Mouse (Mus musculus) brown adipose tissue, adult 24 weeks (tissue): ENCODE data around the gene Mapk8ip1. TPM values are rescaled to one million over a fixed set of nuclear protein-coding genes. Genes with fewer than 3 reads are reported as not detected.

Source experiments
- H3K27ac ChIP-seq: fragments of 200-500 bp; replicated peaks from 2 replicates; pipeline ENCODE4 v1.5.1; 2012; ENCODE audit warnings: low read depth, mild to moderate bottlenecking, low read length
- H3K4me1 ChIP-seq: fragments of 200-500 bp; 2 replicates; pipeline ENCODE4 v1.6.1; 2012; ENCODE audit warnings: low read length, mixed read lengths; ENCODE audit not compliant: control insufficient read depth, insufficient read depth, insufficient read length
- H3K4me3 ChIP-seq: fragments of 200-500 bp; 2 replicates; pipeline ENCODE4 v1.5.1; 2012; ENCODE audit warnings: low read depth, mild to moderate bottlenecking, low read length, moderate library complexity; ENCODE audit not compliant: insufficient read depth
- polyA plus RNA-seq: library from polyadenylated mRNA; stranded (reverse); fragments of >200 nt; gene quantifications from 2 replicates; pipeline ENCODE4 v1.2.4, GENCODE M21; 2012; ENCODE audit not compliant: missing spikeins, insufficient read depth, insufficient read length

The Mapk8ip1 gene
- polyA plus RNA-seq, 1 experiment: 9.6 TPM

GRCm38 (mm10) chr2:92432299-92433295 lies 31.5 kb upstream of the Mapk8ip1 start:
- H3K27ac ChIP-seq: peak overlapping the region; percentile 90
- H3K4me1 ChIP-seq: peaks cover 43% of the 10 kb centered on the region
- H3K4me3 ChIP-seq: peak overlapping the region; percentile 86

- Histone ChIP-seq H3K27ac (peak overlapping the region; percentile 90), H3K4me1 (peaks cover 50% of the 10 kb centered on the region), H3K4me3 (peak overlapping the region; percentile 86)
Measured at GRCm38 (mm10) chr2:92431611-92432179, 30.6 kb upstream of the Mapk8ip1 start.

DNA sequence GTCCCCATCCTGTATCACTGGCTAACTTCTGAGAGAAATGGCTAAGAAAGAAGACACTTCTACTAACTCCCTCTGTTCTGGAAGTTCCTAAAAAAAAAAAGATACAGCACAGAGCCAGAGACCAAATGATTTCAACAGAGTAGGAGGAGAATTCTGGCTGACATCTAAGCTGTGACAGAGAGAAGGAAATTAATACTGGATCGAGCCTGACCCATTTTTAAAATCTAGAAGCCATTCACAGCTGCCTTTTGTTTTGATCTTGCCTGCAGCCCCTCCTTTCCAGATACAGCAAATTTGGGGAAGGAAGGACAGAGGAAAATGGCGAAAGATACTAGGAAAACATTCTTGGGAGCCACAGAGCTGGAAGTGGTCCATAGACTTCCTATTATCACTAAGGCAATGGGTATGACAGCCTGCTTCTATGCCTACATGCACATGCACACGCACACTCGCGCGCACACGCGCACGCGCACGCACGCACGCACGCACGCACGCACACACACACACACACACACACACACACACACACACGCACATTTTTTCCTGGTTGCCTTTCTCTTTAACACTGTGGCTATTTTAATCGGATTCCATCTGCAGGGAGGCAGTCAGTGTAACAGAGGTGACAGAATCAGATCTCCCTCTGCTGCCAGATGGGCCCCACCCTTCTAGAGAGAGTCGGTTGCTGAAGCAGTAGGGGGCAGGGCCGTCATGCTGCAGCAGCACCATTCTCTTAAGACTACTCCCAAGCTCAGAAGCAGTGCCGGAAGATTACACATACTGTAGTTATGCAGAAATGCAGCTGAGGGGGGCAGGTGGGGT lies 29.9 kb upstream of the Mapk8ip1 start:
- peak overlapping the region; percentile 86 for H3K4me3 ChIP-seq
- peaks cover 56% of the 10 kb centered on the region for H3K4me1 ChIP-seq
- peak overlapping the region; percentile 81 for H3K27ac ChIP-seq

GRCm38 (mm10) chr2:92430089-92430488 lies 29.0 kb upstream of the Mapk8ip1 start:
- peaks cover 63% of the 10 kb centered on the region for H3K4me1 ChIP-seq
- H3K4me3 ChIP-seq: no peak overlapping the region
- H3K27ac ChIP-seq: peak overlapping the region; percentile 75

DNA sequence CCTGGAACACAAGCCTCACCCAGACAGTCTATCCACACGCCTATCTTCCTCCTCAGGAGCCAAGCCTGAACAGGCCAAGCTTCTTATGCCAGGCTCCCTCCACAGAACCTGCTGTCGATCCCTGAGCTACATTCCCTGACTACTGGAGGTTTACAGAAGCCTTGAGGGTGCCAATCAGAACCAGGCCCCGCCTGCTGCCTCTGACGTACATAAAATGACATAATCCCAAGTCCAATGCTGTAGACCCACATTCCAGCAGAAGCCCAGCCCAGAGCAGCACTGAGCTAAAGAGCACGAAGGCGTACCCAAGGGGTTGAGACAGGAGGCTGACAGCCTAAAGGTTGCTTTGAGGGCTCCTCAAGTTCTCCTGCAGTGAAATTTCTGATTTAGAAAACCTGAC lies 26.8 kb upstream of the Mapk8ip1 start:
- Histone ChIP-seq H3K4me1 (peaks cover 73% of the 10 kb centered on the region), H3K27ac (peak overlapping the region; percentile 90), H3K4me3 (no peak overlapping the region)

GRCm38 (mm10) chr2:92426426-92426825 lies 25.4 kb upstream of the Mapk8ip1 start:
- peaks cover 69% of the 10 kb centered on the region for H3K4me1 ChIP-seq
- H3K4me3 ChIP-seq: 0 out of 2 replicates have a peak overlapping the region, but pooled peaks have one; percentile 6
- H3K27ac ChIP-seq: peak overlapping the region; percentile 90

DNA sequence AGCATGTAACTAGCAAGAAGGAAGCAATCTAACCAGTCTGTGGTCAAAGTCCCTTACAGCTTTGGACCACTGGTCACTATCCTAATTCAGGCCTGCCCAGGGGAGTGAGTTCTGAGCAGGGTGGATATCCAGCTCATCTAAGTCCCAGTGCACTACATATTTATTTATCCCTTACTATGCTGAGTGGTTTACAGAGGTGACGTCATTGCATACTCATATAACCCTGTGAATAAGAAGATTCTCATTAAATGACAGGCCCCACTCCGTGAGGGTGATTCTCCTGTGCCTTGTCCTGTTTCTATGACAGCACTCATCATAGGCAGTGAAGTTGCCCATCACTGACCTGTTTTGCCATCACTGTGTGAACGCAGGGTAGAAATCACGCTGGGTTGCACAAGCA lies 24.3 kb upstream of the Mapk8ip1 start:
- H3K27ac ChIP-seq: peak overlapping the region; percentile 90
- H3K4me3 ChIP-seq: no peak overlapping the region
- H3K4me1 ChIP-seq: peaks cover 69% of the 10 kb centered on the region

DNA sequence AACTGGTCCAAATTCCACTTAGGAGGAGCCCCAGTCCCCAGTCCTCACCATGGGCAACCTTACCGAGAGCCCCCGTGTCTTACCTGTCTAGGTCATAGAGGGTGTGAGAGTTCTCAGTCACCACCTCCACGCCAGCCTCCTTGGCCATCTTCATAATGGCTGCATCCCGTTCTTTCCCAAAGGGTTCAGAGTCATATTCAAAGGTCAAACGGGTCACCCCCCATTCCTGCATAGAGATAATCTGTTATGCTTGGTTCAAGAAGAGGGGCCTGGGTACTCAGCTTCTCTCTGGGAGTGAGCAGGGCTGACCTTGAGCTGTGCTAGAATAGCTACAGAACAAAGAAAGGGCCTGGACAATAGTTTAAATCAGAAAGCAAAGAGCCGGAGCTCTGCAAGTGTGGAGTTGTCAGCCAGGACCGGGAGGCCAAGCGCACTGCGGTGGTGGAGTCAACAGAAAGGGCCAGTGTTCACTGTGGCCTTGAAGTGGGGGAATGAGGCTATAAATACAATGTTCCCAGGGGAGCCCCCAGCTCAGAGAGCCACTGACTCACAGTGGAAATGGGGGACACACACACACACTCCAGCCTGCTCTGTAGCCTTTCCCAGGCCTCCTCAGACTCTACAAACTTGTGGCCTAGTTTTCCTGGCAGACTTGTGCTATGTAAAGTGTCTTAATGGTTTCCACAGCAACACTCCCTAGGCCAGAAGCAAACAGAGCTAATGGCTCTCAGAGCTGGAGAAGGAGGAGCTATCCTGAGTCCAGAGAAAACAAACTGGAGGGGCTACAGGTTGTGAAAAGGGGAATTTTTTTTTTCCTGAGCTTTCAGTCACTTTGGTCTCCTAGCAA lies 23.6 kb upstream of the Mapk8ip1 start:
- Histone ChIP-seq H3K27ac (peak overlapping the region; percentile 90), H3K4me1 (peaks cover 64% of the 10 kb centered on the region), H3K4me3 (peak overlapping the region; percentile 13; the same call in 1 of the 2 replicates)

DNA sequence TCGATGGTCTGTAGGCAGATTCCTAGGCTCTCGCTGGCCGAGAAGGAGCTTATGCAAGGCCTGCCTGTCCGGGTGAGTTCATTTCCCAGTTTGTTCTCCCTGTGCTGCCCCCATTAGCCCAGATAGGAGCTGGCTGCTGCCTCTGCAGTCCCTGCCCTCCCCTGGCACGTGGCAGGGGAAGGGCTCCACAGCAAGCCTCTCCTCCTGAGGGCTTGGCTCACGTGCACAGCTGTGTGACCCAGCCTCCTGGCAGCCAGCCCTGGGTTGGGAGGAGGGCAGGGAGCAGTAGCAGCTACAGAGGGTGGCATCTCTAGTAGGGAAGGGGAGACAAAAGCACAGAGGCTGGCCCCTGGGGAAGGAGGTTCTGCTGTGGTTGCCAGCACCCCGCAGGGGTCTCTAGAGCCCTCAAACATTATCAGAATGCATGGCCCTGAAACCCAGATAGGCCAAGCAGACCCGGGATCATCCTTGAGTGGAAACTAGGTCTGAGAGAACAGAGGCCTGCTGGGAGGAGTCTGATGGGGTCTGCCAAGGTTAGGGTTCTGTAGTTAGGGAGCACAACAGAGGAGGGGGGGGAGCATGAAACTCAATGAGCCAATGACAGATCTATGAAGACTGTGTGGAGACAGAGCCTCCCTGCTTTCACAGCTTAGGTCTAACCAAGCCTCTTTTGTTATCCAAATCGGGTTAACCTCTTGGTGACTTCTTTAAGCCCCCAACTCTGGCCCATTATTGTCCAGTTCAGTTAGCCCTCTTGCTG lies 22.8 kb upstream of the Mapk8ip1 start:
- H3K4me1 ChIP-seq: peaks cover 58% of the 10 kb centered on the region
- H3K27ac ChIP-seq: peak overlapping the region; percentile 91
- H3K4me3 ChIP-seq: peak overlapping the region; percentile 13; the same call in 1 of the 2 replicates

DNA sequence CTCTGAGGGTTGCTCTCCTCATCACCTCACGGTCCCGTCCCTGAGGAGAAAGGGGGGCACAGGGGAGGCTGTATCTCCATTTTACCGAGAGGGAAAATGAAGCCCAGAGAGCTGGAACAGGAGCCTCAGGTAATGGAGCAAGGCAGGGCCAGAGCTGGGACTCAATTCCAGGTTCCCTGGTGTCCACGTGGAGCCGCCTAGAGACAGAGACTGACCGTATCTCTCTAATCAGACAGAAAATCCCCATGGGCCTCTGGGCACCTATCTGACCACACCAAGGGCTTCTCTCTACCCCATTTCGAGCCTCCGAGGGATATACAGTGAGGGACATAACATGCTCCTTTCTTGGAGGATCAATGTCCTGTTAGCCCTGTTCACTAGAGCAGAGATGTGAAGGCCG lies 22.1 kb upstream of the Mapk8ip1 start:
- Histone ChIP-seq H3K4me1 (peaks cover 54% of the 10 kb centered on the region), H3K27ac (peak overlapping the region; percentile 91), H3K4me3 (no peak overlapping the region)

DNA sequence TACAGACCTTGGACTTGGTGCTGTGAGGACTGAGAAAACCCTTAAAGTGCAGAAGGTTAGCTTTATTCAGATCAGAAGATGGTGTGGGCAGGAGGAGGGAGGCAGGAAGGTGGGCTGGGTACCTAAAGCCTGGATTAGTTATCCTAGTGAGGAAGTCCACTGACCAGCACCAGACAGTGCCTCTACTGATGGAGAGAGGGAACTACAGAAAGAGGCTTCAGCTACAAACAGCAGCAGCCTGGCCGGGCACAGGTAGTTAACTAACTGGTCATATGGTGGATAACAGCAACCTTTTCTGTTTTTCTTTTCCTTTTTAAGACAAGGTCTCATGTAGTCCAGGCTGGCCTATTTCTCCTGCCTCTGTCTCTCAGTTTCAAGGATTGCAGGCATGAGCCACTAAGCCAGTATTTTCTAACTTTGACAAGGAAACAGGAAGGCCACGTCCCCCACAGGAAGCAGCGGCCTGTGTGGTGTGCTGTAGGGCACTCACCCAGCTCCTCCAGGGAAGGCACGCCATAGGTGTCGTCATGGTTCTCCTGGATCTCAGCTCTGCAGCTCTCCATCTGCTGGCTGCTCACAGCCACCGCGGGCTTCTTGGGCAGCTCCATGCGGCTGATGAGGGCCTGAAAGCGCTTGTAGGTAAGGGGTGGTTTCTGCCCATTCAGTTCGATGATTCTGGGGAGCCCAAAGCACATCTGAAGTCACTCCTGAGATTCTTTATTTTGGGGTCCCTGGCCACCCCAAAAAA lies 21.5 kb upstream of the Mapk8ip1 start:
- H3K27ac ChIP-seq: peak overlapping the region; percentile 91
- peaks cover 48% of the 10 kb centered on the region for H3K4me1 ChIP-seq
- H3K4me3 ChIP-seq: no peak overlapping the region

DNA sequence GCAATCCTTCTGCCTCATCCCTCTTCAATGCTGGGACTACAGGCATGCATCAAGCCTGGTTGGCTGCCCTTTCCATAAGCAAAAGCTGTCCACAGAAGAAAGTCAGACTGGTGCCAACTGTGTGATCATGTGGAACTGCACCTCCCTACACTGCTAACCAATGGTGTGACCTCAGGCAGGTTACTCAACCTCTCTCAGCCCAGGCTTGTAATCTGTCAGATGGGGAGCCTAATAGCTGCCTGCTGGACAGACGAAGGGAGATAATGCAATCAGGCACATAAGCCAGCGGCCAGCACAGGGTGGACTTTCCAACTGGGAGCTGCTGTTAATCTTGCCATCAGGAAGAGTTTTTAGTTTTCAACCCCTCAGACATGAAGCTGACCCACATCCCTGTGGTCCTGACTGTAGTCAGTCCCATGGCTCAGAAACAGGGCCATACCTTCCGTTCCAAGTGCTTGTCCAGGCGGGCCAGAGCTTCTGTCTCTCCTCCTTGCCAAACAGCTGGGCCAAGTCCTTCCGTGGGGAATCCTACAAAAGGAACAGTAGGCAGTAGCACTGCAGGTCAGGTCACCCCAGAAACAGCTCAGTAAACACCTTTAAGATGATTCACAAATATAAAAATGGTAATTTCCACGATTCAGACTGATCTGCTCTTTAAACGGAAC lies 20.8 kb upstream of the Mapk8ip1 start:
- H3K4me1 ChIP-seq: peaks cover 42% of the 10 kb centered on the region
- peak overlapping the region; percentile 91 for H3K27ac ChIP-seq
- no peak overlapping the region for H3K4me3 ChIP-seq

GRCm38 (mm10) chr2:92411705-92412104 lies 10.6 kb upstream of the Mapk8ip1 start:
- 0 out of 2 replicates have a peak, but pooled peaks cover 3% of the 10 kb centered on the region for H3K4me1 ChIP-seq
- H3K4me3 ChIP-seq: no peak overlapping the region
- no peak overlapping the region for H3K27ac ChIP-seq
